Mouse (Mus musculus) c-Kit-negative CD71-positive TER-119-positive erythroid progenitor cells, embryonic 14.5 days (primary cell): ENCODE results near the gene Serpinb6c.
"Not testable (repeated sequence)": the region's sequence is repeated elsewhere in the genome, so short reads cannot be mapped to it uniquely, and the experiment has no call there.

Source experiments
- DNase-seq: peaks from one replicate; pipeline ENCODE4 v3.0.0-alpha.2; 2013; ENCODE audit warnings: low read depth, low spot score

Gene Serpinb6c

GRCm38 (mm10) chr13:33905176-33905954 is at the start of gene Serpinb6c:
Gene Serpinb6c (minus strand): TSS chr13:33905708.
- DNase-seq: no peak

DNA sequence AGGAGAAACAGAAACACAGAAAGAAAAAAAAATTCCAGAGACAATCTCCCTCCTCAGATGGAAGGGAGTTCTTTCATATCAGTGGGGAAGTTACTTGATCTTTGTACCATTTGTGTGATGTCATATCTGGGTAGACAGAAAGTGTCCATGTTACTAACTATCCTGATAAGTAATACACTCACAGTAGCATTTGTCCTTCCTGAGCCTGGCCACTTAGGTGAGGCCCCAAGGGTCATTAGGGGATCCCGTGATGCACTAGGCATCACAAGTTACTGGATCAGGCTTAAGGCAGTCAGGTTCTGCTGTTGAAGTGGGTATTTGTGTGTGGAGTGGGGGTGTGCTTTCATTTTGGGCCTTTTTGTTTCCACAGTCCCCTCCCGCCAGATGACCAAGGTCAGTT is 47.4 kb upstream of the Serpinb6c start:
- DNase-seq: no peak

DNA sequence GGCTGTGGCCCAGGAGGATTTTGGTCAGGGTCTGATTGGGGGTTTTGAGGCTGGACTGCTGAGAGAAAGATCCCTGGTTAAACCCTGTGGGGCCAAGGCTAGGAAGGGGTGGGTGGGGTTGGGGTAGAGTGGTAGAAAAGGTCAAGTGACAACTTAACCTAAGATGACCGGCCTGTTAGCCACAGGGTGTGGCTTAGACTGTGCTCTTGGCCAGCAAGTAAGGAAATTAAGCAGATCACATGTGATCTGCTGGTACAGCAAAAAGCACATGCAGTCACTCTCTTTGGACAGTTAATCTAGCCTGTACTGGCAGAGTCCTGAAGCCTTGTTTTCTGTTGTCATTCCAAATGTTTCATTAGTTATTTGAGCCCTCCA is 46.6 kb upstream of the Serpinb6c start:
- no peak for DNase-seq

DNA sequence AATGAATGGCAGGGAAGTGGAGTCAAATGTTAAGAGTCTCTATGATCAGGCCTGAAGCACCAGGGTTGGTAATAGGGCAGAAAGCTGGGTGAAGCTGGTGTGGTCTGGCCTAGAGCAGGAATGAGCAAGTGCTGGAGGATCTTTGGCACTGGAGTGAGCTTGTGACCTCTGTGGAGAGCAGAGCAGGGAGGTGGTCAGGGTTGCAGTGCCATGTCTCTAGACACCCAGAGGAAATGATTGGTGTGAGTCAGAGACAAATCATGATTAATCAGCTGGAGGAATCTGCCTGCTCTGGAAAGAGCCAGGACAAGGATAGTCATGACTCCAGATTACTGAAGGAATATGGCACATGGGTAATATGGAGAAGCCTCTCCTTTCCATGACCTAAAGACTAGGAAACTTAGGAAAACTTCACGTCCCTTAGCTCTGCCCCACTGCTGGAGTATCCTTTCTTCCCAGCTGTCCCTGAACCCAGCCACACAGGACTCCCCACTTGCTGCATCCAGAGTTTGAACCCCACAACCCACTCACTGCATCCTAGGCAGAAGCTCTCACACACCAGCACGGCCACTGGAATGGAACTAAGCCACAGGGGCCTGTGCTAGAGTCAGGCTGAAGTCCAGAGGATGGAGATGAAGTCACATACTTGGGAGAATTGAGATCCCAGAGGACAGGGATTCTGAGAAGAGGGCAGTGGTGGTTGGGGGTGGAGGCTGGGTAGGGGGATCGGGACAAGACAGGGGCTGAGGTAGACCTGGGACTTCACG is 46.0 kb upstream of the Serpinb6c start:
- no peak for DNase-seq

GRCm38 (mm10) chr13:33942212-33942779 is 36.8 kb upstream of the Serpinb6c start:
- no peak for DNase-seq

- no peak for DNase-seq
Measured at GRCm38 (mm10) chr13:33941288-33941808, 35.8 kb upstream of the Serpinb6c start.

GRCm38 (mm10) chr13:33937587-33937986 is 32.1 kb upstream of the Serpinb6c start:
- DNase-seq: not testable (repeated sequence)

DNA sequence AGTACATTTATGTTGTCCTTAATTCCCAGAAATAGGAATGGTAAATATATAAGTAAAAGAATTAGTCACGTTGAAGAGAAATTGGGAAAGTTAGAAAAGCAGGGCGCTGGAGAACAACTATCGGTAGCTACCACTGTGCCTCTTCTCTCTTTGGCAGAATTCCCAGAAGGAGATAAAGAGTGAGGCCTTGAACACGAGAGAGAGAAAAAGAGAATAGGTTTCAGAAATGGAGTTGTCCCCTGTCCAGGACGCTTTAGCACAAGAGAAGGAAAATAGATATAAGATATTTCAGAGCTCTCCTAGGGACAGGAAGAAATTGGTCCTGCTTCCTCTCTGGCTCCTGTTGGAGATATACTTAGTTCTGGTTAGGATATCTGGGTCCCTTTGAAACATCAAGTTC is 31.6 kb upstream of the Serpinb6c start:
- no peak for DNase-seq

- DNase-seq: no peak
Measured at GRCm38 (mm10) chr13:33935465-33936181, 30.1 kb upstream of the Serpinb6c start.

- no peak for DNase-seq
Measured at GRCm38 (mm10) chr13:33934743-33935142, 29.2 kb upstream of the Serpinb6c start.

- DNase-seq: no peak
Measured at GRCm38 (mm10) chr13:33930912-33931311, 25.4 kb upstream of the Serpinb6c start.

DNA sequence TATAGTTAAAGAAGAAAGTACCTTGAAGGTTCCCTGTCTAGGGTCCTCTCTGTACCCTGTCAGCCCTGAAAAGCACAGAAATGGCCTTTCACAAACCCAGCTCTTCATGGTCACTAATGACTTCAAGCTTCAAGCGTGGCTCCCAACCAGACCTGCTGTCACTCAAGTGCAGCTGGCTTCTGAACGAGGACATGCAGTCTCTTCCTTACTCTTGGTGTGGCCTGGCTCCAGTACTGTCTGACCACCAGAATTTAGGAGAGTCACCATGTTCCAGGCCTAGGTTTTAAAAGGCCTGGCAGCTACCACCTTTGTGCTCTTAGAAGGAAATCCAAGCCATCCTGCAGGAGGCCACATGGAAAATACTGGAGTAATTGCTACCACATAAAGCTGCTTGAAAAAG is 24.8 kb upstream of the Serpinb6c start:
- DNase-seq: no peak

GRCm38 (mm10) chr13:33921699-33922098 is 16.2 kb upstream of the Serpinb6c start:
- DNase-seq: no peak

GRCm38 (mm10) chr13:33921041-33921440 is 15.5 kb upstream of the Serpinb6c start:
- DNase-seq: no peak

- DNase-seq: no peak
Measured at GRCm38 (mm10) chr13:33906821-33907220, 1.3 kb upstream of the Serpinb6c start.

DNA sequence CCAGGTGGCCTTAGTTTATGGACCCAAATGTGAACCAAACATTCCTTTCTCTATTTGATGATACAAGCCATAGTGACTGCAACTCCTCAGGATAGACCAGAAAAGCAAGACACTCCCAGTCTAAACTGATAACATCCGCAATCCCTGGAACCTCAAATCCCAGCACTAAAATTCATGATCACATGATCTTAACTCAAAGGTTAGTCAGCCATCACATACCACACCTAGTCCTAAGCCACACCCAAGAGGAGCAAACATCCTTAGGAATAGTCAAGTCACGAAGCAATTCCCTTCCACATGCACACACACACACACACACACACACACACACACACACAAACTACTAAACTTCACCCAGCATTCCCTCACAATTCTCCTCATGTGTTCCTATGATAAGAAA is 2.2 kb downstream of the Serpinb6c start:
- no peak for DNase-seq

DNA sequence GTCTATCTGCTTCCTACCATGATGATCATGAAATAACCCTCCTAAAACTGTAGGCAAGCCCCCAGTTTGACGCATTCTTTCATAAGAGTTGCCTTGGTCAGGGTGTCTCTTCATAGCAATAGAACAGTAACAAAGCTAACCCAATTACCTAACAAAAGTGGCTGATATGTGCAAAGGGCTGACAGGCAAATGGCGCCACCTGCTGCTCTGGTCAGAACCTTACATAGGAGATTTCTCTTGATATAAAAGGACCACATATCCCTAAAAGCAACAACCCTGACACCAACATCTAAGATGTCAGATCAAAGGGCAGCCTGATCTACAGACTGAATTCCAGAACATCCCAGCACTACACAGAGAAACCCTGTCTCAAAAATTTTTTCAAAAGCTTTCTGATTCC is 11.3 kb downstream of the Serpinb6c start:
- no peak for DNase-seq

GRCm38 (mm10) chr13:33843308-33843707 is 62.2 kb downstream of the Serpinb6c start, which contains the start of gene Serpinb6e:
Gene Serpinb6e (minus strand): TSS chr13:33843408.
- no peak for DNase-seq

DNA sequence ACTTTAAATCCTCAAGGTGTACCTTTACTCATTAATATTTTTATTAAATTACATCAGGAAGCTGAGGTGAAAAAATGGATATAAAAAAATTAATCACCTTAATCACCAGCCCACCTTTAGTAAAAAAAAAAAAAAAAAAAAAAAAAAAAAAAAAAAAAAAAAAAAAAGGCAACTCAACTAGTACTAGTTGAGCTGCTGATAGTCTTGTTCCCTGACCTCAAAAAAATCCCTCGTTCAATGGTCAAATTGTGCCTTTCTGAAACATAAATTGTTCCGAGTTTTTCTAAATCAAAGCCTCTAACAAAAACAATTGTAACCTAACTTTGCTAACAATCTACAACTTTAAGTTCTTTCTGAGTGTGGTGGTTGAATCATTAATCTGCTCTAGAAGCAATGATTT is 74.8 kb downstream of the Serpinb6c start:
- no peak for DNase-seq
